Mouse (Mus musculus) embryo, embryonic 11 days (tissue): ENCODE measurements at regions not wholly inside any gene's neighbourhood (a gene's known extent, or its start where the extent isn't known, plus 50 kb on each side); places are given as distances from the start of the nearest gene placed in this dataset.
"Not testable (repeated sequence)": the region's sequence is repeated elsewhere in the genome, so short reads cannot be mapped to it uniquely, and the experiment has no call there.

Experiments used
- DNase-seq: peaks from one replicate; pipeline ENCODE4 v3.0.0-alpha.2; 2015

DNA sequence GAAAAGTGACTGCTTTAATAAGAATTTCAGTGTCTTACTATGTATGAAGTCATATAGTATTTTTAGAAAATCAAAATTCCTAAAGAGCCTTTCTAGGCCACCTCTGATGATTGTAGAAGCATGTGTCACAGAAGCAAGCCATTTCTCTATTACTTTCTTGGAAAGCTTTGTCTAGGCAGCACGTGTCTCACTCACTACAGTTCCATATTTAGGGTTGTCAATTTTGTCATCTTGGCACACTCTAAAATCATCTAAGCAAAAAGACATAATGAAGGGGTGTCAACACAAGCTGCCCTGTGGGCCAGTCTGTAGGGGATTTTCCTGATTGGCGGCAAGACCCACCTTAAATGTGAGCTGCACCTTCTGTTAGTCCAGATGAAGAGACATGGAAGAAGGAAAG, 723.1 kb upstream of the Brinp1 start:
- no peak for DNase-seq

DNA sequence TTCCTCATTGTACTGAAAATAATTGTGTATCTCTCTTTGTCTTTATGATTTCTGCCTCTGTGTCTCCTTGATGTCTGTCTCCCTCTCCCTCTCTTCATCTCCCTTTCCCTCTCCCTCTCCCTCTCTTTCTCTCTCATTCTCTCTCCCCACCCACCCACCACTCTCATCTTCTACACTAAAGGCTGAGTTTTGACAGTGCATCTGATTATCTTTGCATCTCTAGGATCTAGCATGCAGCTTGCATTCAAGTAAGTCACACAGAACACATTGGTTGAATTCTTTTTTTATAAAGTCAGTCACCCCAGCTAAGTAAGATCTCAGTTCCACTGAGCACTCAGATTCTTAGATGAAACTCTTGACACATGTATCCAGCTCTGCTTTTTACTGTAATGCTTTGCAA, 719.3 kb upstream of the Brinp1 start:
- no peak for DNase-seq

DNA sequence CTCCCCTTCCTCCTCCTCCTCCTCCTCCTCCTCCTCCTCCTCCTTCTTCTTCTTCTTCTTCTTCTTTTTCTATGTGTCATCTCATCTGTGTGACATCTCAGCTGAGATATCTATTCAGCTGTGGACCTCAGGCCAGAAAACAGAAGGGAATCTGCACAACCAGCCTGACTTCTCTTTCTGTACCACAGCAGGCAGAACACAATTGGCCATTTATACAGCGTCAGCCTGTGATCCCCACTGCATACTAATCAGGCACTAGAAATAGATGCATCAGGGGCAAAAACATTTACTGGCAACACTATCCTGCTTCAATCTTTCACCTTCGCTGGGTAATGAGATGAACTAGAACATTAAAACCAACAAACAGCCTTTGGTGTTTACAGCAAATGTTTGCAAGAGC, 674.7 kb upstream of the Brinp1 start:
- DNase-seq: no peak

DNA sequence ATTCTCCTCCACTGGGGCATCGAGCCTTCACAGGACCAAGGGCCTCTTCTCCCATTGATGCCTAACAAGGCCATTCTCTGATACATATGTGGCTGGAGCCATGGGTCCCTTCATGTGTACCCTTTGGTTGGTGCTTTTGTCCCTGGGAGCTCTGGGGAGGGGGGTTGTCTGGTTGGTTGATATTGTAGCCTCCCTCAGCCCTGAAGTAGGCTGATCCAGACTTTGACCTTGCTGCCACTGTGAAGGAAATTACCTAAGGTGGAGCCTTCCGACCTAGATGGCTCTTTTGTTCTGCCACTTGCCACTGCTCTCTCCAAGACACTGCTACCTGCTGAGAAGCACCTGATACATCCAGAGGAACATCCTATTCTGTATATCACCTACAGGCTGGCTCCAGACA, 672.2 kb upstream of the Brinp1 start:
- DNase-seq: not testable (repeated sequence)

DNA sequence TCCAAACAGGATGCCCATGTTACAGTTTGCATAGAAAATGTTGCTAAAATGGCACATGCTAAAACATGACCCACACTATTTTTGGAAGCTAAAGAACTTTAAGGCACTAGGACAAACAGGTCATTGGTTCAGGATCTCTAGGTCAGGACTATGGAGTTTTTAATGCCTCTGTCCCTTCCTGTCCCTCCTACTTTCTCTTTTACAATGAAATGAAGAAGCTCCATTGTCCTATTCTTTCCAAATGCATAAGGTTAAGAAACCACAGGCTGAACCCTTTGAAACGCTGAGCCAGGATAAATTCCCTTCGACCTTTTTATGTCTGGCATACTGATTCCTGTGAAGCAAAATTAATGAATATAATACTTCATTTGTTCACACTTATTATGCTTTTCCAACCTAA, 671.6 kb upstream of the Brinp1 start:
- no peak for DNase-seq

DNA sequence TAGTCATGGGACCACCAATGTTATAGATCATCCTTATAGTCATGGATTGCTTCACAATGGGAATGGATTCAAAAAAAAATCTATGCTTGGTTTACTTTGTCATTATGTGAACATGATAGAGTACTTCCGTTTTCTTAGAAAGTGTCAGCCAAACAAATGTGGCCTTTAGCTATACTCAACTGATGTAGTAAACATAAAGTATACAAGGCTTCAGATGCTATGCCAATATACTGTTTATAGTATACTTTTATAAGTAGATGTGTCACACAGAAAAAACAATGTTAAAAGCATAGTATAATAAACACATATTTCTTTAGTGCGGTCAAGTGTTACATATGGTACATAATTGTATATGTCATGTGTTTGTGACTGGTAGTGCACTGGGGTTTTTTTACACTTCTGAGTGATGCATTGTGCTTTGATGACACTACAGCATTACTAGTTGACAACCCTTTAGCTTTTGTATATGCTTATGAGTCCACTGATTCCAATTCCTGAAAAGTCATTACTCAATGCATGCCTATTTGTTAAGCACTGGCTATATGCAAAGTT, 666.9 kb upstream of the Brinp1 start:
- no peak for DNase-seq

DNA sequence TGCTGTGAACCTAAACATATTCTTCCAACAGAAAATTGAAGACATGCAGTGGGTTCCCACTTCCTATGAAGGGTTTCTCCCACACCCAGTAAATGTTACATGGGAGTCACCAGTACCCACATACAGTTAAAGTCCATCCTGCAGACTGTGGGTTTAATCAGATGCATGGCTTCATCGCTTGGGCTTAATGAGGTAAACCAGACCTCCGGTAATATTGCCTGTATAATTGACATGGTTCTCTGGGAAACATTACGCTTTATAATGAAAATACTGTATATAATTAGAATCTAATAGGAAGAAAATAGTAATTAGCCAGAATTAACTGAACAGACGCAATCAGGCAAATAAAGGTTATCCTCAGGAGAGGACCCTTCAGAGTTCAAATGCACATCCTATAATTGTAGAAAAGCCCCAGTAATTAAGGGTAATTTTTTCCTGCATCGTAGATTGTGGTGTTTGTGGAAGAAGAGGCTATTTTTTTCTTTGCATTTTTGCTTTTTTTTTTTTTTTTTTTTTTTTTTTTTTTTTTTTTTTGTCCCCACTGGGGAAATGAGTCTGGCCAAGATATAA, 664.0 kb upstream of the Brinp1 start:
- DNase-seq: no peak

DNA sequence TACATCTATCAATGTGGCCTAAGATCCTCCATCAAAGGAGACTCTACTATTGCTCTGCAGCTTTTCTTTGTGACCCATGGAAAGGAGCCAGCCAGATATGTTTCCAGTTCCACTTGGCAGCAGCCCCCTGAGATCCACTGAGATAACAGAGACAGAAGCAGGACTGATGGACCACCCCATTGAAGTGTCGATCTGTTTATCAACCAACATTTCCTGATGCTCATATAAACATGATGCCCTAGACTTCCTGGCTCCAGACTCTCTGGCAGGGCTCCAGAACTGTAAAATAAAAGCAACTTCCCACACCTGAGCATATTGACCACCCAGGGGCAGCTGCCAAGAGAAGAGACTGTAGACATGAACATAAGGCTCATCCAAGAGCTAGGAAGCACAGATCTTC, 660.7 kb upstream of the Brinp1 start:
- DNase-seq: no peak

DNA sequence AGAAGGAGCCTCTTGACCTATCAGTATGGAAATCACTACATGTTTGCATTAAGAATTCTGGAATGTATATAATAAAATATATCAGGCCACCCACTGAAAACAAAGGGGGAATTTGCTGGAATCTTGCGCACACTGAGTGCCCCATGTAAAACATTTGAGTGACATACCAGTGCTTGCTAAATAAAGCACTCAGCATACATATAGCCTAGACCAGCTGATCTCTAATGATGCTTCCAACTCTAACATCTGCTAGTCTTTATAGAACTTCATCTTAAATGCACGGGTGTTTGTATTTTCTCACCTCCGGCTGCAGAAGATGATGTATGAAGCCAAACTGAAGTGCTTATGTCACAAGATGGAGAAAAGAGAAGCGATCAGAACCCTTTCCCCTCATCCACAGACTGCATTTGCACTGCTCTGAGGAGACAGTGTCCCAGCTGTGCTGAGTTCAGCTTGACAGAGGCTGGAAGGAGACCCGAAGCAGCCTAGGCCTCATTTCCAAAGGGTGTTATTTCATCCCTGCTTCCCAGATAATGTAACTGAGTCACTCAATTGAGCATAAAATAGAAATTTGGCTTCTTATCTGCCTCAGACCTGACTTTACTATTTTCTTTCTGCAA, 657.6 kb upstream of the Brinp1 start:
- no peak for DNase-seq

DNA sequence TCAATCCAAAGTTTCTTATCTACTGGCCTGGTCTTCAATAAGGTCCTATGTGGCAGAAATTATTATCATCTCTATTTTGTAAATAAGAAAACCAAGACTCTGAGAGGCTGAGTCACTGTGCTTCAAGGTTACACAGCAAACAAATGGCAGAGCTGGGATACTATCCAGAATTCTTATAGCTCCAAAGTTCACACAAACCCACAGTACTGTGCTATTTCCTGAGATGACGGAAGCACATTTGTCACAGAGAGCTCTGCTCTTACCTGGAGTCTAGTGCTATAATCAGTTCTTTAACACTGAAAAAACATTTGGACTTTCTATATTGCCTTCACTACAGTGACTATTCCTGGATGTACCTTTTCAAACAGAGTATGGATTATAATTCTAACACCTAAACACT, 654.7 kb upstream of the Brinp1 start:
- DNase-seq: no peak

DNA sequence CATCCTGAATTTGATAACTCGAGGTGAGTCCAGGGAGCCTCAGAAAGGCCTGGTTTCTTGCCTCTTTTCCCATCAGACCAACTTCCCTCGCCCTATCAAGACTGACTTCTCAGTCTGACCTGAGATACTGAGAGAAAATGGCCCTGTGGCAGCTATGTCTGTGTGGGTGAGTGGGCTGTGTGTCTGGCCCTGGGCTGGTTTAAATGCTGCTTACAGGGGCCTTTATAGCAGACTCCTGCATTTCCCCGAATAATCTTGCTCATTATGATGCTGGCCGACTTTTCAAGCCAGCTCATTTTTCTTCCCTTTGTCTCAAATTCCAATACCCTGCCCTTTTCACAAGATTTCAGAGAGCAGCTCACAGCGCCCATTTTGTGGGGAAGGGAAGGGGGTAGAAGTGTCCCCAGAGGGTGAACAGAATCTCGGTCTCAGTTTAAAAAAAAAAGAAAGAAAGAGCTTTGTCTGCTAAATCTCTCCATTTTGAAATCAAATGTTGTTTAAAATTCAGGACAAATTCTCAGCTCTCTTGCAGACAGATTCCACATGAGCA, 642.9 kb upstream of the Brinp1 start:
- peak; percentile 3 for DNase-seq

DNA sequence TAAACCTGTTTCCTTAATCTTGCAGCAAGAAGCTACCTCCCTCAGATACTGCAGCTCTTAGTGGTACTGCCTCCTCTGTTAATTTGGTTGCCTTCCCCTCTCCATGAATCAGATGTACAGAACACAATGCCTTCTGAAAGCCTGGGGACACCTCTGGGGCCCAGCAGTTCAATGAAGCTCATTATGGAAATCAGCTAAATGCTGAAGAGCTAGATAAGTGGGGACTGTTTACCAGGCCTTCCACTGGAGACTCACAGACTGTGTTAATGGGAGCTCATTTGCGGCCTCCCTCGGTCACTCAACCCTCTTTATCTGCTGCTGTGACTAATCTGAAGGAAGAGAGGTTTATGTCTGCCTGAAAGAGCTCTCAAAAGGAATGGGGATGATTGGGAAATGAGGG, 639.8 kb upstream of the Brinp1 start:
- no peak for DNase-seq

DNA sequence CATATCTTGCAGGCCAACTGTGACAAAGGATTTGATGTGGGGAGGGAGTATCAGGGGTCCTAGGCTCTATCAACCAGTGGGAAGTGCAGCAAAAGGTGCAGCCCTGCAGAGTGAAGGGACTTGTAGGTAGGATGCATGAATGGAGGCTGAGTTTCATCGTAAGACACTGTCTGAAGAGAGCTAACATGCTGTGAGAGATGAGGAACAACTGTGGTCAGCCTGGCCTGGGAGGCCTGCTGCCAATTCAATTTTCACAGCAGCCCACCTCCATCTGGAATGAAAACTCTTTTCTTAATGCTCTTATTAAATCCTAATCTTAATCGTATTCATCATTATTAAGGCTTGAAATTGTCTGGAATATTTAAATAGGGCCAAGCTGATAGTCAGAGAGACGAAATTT, 622.1 kb upstream of the Brinp1 start:
- no peak for DNase-seq

DNA sequence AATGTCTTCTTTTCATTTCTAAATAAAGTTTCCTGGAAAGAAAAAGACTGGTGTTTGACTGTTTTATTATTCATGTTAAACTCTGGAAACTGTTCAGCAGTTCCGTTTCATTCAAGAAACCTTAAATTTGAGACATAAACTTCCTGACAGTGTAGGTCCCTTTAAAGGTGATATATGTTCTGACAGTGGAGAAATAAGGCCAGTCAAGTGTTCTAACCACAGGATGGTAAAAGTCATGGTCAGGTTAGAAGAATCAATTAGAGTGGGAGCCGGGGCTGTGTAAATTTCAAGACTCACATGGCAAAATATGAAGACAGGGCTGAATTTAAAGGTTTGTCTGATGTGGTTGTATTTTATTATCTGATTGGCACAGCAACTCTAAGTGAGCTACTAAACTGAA, 593.9 kb upstream of the Brinp1 start:
- no peak for DNase-seq

DNA sequence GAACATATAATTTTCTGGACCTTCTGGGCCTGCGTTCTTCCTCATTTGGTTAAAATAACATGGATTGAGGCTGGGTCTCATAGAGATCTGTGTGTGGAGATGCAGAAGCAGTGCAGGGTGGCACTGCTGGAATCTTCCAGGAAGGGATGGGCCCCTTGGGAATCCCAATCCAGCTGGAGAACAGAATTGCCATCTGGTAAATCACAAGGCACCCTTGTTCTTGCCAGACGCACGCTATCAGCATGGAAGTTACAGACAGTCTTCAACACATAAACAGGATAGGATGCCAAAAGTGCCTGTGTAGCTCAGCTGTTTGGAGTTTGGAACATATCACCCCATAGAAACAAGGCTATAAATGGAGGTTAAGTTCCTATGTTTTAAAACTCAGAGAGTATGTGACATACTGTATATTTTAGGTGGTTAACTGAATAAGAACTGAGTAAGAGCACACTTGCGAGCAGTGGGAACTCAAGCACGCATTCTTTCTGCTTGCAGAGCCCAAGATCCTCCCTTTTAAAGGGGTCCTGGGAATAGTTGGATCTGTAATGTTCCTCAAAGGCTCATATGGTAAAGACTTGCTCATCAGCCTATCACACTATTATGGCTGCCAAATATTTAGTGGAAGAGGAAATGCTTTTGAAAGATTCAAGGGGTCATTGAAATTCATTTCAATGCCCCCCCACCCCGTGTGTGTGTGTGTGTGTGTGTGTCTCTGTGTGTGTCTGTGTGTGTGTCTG, 584.1 kb upstream of the Brinp1 start:
- DNase-seq: peak; percentile 1

DNA sequence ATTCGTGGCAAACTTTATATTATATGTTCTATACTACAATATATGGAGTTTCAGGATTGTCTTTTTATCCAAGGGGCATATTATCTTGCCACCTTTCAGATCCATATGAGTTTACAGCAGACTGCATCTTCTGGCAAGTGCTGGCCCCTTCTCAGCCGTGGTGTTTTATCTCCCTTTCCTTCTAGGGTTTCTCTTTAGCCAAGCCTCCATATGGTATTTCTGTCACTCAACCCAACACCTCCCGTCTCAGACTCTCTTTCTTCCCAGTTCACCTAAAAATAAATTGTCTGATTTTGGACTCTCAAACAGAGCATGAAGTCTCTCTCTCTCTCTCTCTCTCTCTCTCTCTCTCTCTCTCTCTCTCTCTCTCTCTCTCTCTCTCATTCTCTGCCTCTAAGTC, 578.9 kb upstream of the Brinp1 start:
- no peak for DNase-seq

DNA sequence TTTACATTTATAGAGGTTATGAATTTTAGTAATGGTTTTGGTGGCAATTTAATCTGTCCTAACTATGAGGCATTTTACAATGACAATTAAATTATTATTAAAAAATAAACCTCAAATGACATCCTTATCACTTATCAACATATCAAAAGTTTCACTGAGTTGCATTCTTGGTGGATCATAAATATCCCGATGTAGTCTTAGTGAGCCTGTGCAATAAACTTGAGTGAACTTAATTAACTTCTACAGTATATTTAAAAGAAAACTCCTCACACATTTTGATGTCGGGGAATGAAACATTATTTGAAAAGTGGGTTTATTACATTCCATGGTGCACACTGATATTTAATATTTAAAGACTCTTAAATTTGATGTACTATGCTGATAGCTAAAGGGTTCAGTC, 568.9 kb upstream of the Brinp1 start:
- DNase-seq: no peak

DNA sequence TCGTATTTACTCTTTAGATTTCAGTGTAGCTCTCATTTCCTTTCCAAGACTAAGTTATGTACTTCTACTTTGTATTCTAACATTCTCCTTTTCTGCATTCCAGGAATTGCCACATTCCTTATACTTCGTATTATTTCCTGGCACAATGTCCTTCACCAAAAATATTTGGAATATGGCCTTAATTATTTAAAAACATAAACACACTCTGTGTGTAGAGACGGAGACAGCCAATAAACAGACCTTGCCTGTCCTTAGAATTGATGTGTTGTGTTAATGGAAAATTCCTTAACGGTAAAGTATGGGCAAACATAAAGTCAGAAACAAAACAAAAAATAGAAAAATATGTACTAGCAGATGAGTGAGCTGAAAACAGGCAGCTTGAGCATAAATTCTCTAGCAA, 554.1 kb upstream of the Brinp1 start:
- no peak for DNase-seq

DNA sequence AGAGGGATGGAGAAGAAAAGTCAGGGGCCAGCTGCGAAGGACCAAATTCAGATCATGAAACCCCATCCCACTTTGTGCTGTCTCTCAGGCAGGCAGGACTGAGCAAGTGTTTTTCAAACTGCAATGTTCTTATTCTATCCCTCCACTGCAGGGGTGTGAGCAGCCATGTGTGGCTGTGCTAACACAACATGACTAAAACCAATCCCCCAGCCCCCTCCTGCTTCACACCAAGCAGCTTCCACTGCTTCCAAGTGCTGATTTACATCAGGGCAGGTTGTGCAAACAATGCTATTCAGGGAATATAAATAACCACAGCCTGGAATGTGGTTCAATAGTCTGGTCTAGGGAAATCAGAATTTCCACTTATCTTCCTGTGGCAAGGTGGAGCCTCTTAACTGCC, 517.0 kb upstream of the Brinp1 start:
- DNase-seq: peak; percentile 2

DNA sequence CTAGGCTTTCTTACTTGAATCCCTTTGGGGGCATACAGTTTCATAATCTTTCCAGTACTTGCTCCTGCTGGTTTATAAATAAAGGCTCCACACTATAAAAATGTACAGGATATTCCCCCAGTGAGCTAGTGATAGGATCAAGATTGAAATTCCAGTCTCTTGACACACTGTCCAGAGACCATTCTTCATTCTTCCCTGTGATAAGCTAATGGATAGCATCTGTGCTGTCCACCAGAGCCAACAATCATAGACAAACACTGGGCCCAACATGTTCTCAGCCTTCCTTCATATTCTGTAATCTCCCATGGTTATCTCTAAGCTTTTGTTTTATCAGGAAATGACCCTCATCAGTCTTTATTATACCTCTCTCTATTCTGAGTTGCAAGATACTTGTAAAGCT, 505.8 kb upstream of the Brinp1 start:
- DNase-seq: no peak

DNA sequence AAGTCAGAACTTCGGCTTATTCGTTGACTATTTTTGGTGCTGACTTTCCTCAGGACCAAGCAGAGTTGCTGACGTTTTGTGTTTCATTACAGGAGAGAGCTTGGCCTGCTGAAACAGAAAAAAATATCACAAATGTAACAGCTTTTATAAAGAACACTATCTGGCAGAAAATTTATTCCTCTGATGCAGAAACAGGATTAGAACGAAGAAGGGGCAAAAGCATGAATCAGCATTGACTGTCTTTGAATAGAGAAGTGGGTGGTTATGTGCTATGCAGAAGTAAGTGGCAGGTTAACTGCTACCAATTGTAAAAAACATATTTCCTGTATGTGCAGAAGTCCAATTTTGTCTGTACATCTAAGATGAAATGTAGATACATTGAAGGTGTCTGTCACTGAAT, 502.2 kb upstream of the Brinp1 start:
- no peak for DNase-seq

DNA sequence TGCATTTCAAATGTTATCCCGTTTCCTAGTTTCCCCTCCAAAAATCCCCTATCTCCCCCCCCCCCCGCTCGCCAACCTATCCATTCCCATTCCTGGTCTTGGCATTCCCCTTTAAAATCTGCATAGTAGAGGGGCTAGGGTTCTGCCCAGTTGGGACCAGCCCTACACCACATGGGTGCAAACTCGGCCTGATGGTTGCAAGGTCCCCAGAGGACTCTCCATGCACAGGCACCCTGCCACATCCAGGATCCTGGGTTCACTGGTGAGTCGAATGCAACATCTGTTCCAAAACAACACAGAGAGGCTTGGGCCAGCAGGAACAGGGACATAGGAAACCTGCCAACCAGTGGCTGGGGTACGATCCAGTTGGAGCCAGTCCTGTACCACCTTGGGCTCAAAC, 492.0 kb upstream of the Brinp1 start:
- no peak for DNase-seq

DNA sequence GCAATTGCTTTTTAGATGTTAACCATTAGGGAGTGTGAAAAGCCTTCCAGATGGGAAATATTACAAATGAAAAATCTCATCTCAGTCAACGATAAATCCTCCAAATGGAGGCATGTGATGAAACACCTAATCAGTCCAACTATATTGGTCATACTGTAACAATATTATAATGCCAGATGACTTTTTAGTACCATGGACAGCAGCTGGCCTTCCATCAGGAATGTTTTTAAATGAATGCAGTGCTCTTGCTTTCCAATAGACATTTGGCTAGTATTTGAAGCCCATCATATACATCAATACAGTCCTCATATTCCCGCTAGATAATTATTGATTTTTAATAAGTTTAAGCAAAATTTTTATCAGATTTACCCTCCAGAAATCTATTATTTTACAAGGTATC, 489.8 kb upstream of the Brinp1 start:
- peak; percentile 28 for DNase-seq

DNA sequence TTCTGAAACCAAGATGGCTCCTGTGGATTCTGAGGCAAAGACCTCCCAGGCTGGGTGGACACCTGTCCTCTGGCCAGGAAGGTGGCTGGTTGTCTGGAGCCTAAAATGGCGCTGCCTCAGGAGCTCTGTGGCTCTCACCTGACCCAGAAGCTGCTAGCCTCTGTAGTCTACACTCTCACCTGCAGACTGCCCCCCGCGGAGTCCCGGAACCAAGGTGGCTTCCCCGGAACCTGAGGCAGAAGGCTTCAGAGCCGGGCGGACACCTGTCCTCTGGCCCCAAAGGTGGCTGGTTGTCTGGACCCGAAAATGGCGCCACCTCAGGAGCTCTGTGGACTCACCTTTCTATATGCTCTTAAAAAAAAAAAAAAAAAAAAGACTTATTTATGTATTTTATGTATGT, 481.2 kb upstream of the Brinp1 start:
- no peak for DNase-seq
